Mouse (Mus musculus) forebrain, embryonic 11.5 days (tissue): ENCODE measurements around the gene Camk2b. TPM values are rescaled to one million over a fixed set of nuclear protein-coding genes. Genes with fewer than 3 reads are reported as not detected.
"Not testable (repeated sequence)": the region's sequence is repeated elsewhere in the genome, so short reads cannot be mapped to it uniquely, and the experiment has no call there.

Experiments used
- ATAC-seq: fragments of 200-750 bp; cut with Nextera tagmentation; replicated peaks from 2 replicates; pipeline ENCODE4 v1.8.0; 2017; ENCODE audit warnings: moderate TSS enrichment; ENCODE audit not compliant: low FRiP score
- DNase-seq: peaks from one replicate; pipeline ENCODE4 v3.0.0-alpha.2; 2017; ENCODE audit warnings: low spot score
- H3K27ac ChIP-seq: fragments of 300-500 bp; sonication (generic); 2 replicates; pipeline ENCODE4 v1.5.1; 2014; ENCODE audit warnings: low read depth, low read length
- H3K27me3 ChIP-seq: fragments of 300-500 bp; sonication (generic); 2 replicates; pipeline ENCODE4 v1.6.1; 2014; ENCODE audit warnings: mild to moderate bottlenecking, low read length, mixed read lengths; ENCODE audit not compliant: control insufficient read depth, insufficient read depth
- H3K36me3 ChIP-seq: fragments of 300-500 bp; sonication (generic); 2 replicates; pipeline ENCODE4 v1.6.1; 2014; ENCODE audit warnings: mild to moderate bottlenecking, low read length, moderate library complexity, mixed read lengths; ENCODE audit not compliant: control insufficient read depth, insufficient read depth
- H3K4me1 ChIP-seq: fragments of 300-500 bp; sonication (generic); replicated peaks from 2 replicates; pipeline ENCODE4 v1.6.1; 2014; ENCODE audit warnings: low read length, mixed read lengths; ENCODE audit not compliant: control insufficient read depth, insufficient read depth
- H3K4me2 ChIP-seq: fragments of 300-500 bp; sonication (generic); 2 replicates; pipeline ENCODE4 v1.6.1; 2014; ENCODE audit warnings: low read depth, mild to moderate bottlenecking, low read length, moderate library complexity, mixed read lengths; ENCODE audit not compliant: severe bottlenecking
- H3K4me3 ChIP-seq: fragments of 300-500 bp; sonication (generic); 2 replicates; pipeline ENCODE4 v1.5.1; 2014; ENCODE audit warnings: low read depth, low read length
- H3K9ac ChIP-seq: fragments of 300-500 bp; sonication (generic); 2 replicates; pipeline ENCODE4 v1.6.1; 2014; ENCODE audit warnings: low read length
- H3K9me3 ChIP-seq: fragments of 300-500 bp; sonication (generic); 2 replicates; pipeline ENCODE4 v1.6.1; 2016; ENCODE audit warnings: low read length, mixed read lengths; ENCODE audit not compliant: control insufficient read depth
- WGBS: fragments of 180-500 bp; shearing (Covaris S2); extraction: QIAGEN DNeasy Blood & Tissue Kit; methylation state at CpG from one replicate; pipeline ENCODE4 v1.1.7; 2014; 5-methylcytosine and 5-hydroxymethylcytosine counted together
- polyA plus RNA-seq: library from polyadenylated mRNA; unstranded; fragments of >200 nt; fragmentation: Nextera tagmentation; extraction: Ambion mirVana; gene quantifications from 2 replicates; pipeline ENCODE4 v1.2.1, GENCODE M21; 2014

The Camk2b gene
- polyA plus RNA-seq, 1 experiment from 2014 or later, result 1.0 TPM

DNA sequence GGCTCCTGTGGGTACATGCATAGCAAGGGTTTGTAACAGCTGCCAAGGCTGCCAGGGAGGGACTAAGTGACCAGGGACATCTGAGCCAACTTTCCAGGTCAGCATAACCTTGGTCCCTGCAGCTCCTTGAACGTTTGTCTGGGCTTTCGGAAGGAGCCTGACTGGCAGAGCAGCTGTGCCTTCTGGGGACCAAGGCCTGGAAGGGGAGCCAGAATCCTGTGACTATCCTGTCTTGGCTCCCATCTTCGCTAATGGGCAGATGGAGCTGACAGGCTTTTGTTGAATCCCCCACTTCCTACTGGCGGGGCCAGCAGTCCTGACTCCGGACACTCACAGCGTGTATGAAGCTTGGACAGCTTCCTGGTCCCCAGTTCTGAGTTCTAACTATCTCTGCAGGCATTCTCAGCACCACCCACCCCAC lies 51.1 kb downstream of the Camk2b start:
- no peak overlapping the region for H3K4me2 ChIP-seq
- H3K9me3 ChIP-seq, result no peaks in the 10 kb centered on the region
- H3K4me3 ChIP-seq, result no peak overlapping the region
- ATAC-seq (no peak), DNase-seq (no peak)
- no peaks in the 10 kb centered on the region for H3K27me3 ChIP-seq
- no peak overlapping the region for H3K9ac ChIP-seq
- H3K36me3 ChIP-seq, result no peaks in the 10 kb centered on the region
- 82% methylated on average over 6 of the region's 6 CpGs for WGBS
- no peaks in the 10 kb centered on the region for H3K4me1 ChIP-seq
- H3K27ac ChIP-seq, result no peak overlapping the region

DNA sequence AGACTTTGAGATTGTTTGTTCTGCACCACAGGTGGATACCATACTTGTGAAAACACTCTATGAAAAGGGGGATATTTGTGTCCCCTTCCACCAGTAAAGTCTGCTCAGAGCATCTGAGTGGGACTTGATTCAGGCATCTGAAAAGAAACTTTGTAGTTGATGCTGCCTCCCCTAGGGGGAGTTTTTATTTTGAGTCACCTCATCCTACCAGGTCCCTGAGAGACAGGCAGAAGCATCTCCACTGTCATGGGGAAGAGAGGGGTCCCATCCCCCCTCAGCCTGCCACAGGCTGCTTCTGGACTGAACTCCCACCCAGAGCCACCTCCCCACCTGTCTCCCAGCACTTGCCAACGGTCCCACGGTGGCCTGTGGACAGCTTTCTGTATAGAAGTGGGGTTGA lies 52.8 kb downstream of the Camk2b start:
- no peak for DNase-seq
- no peak overlapping the region for H3K9ac ChIP-seq
- no peak overlapping the region for H3K4me3 ChIP-seq
- ATAC-seq, result no peak
- WGBS, result 58% methylated on average over 2 of the region's 2 CpGs
- no peaks in the 10 kb centered on the region for H3K9me3 ChIP-seq
- no peaks in the 10 kb centered on the region; the same call in 1 of the 2 replicates for H3K27me3 ChIP-seq
- no peak overlapping the region for H3K4me2 ChIP-seq
- H3K27ac ChIP-seq, result no peak overlapping the region
- H3K4me1 ChIP-seq, result no peaks in the 10 kb centered on the region
- H3K36me3 ChIP-seq, result no peaks in the 10 kb centered on the region

DNA sequence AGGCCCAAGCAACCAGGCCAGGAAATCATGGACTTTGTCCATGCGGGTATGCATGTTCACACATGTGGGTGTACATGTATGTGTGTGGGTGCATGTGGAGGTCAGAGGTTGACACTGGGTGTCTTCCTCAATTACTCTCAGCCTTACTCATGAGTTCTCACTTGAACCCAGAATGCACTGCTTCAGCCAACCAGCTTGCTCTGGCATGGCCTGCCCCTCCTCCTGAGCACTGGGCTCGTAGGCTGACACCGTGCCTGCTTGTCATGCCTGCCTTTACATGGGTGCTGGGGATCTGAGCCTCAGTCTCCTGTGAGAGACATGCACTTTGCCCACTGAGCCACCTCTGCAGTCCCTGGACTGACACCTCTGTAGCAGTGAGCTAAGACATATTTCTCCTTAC lies 54.3 kb downstream of the Camk2b start:
- Histone ChIP-seq H3K27me3 (no peaks in the 10 kb centered on the region; the same call in 1 of the 2 replicates), H3K4me2 (no peak overlapping the region), H3K27ac (no peak overlapping the region), H3K9me3 (no peaks in the 10 kb centered on the region), H3K36me3 (no peaks in the 10 kb centered on the region), H3K4me1 (no peaks in the 10 kb centered on the region), H3K4me3 (no peak overlapping the region), H3K9ac (no peak overlapping the region)
- DNase-seq, result no peak
- no peak for ATAC-seq
- 87% methylated on average over 3 of the region's 3 CpGs for WGBS

DNA sequence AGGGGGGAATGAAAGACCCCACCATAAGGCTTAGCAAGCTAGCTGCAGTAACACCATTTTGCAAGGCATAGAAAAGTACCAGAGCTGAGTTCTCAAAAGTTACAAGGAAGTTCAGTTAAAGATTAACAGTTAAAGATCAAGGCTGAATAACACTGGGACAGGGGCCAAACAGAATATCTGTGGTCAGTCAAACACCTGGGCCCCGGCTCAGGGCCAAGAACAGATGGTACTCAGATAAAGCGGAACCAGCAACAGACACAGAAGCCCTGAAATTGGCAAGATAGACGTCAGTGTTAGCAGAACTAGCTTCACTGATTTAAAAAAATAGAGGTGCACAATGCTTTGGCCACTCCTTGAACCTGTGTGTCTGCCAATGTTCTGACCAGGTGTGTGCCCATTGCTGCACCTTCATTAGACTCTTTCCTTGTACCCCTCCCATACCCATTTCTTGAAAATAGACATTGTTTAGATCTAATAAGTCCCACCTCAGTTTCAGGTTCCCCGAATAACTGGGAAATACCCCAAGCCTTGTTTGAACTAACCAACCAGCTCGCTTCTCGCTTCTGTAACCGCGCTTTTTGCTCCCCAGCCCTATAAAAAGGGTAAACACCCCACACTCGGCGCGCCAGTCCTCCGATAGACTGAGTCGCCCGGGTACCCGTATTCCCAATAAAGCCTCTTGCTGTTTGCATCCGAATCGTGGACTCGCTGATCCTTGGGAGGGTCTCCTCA lies 55.2 kb downstream of the Camk2b start:
- not testable (repeated sequence) for DNase-seq, H3K4me3 ChIP-seq, H3K27me3 ChIP-seq, ATAC-seq, H3K4me2 ChIP-seq, H3K9ac ChIP-seq, H3K9me3 ChIP-seq, H3K36me3 ChIP-seq, H3K27ac ChIP-seq, H3K4me1 ChIP-seq
- 84% methylated on average over 3 of the region's 18 CpGs for WGBS

DNA sequence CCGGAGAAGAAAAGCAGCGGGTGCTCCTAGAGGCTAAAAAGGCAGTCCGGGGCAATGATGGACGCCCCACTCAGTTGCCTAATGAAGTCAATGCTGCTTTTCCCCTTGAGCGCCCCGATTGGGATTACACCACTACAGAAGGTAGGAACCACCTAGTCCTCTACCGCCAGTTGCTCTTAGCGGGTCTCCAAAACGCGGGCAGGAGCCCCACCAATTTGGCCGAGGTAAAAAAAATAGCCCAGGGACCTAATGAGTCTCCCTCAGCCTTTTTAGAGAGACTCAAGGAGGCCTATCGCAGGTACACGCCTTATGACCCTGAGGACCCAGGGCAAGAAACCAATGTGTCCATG lies 58.4 kb downstream of the Camk2b start:
- H3K4me3 ChIP-seq, H3K4me1 ChIP-seq, H3K27me3 ChIP-seq, H3K4me2 ChIP-seq, H3K27ac ChIP-seq, H3K9ac ChIP-seq, DNase-seq, ATAC-seq, H3K36me3 ChIP-seq, H3K9me3 ChIP-seq: not testable (repeated sequence)
- WGBS, result 21% methylated on average over 11 of the region's 13 CpGs

DNA sequence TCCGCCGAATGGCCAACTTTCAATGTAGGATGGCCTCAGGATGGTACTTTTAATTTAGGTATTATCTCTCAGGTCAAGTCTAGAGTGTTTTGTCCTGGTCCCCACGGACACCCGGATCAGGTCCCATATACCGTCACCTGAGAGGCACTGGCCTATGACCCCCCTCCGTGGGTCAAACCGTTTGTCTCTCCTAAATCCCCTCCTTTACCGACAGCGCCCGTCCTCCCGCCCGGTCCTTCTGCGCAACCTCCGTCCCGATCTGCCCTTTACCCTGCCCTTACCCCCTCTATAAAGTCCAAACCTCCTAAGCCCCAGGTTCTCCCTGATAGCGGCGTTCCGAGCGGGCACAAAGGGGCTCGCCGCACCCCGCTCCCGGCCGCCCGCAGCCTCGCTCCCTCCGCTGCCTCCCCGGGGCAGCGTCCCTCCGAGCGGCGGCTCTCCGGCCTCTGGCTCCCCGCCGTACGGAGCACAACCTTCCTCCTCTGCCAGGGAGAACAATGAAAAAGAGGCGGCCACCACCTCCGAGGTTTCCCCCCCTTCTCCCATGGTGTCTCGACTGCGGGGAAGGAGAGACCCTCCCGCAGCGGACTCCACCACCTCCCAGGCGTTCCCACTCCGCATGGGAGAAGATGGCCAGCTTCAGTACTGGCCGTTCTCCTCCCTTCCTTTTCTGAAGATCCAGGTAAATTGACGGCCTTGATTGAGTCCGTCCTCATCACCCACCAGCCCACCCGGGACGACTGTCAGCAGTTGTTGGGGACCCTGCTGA lies 59.0 kb downstream of the Camk2b start:
- WGBS, result 4% methylated on average over 22 of the region's 49 CpGs
- DNase-seq, H3K9ac ChIP-seq: not testable (repeated sequence)

DNA sequence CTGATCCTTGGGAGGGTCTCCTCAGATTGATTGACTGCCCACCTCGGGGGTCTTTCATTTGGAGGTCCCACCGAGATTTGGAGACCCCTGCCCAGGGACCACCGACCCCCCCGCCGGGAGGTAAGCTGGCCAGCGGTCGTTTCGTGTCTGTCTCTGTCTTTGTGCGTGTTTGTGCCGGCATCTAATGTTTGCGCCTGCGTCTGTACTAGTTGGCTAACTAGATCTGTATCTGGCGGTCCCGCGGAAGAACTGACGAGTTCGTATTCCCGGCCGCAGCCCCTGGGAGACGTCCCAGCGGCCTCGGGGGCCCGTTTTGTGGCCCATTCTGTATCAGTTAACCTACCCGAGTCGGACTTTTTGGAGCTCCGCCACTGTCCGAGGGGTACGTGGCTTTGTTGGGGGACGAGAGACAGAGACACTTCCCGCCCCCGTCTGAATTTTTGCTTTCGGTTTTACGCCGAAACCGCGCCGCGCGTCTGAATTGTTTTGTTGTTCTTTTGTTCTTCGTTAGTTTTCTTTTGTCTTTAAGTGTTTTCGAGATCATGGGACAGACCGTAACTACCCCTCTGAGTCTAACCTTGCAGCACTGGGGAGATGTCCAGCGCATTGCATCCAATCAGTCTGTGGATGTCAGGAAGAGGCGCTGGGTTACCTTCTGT lies 59.7 kb downstream of the Camk2b start:
- H3K36me3 ChIP-seq, ATAC-seq, H3K27ac ChIP-seq, H3K4me1 ChIP-seq, H3K9me3 ChIP-seq, DNase-seq, H3K27me3 ChIP-seq, H3K9ac ChIP-seq: not testable (repeated sequence)
- H3K4me3 ChIP-seq, result peak overlapping the region; percentile 29
- 4% methylated on average over 34 of the region's 44 CpGs for WGBS
- peak overlapping the region; percentile 50; the same call in 1 of the 2 replicates for H3K4me2 ChIP-seq

More for the DNA sequence above, 59.0 kb downstream of the Camk2b start:
- not testable (repeated sequence) for H3K4me1 ChIP-seq, H3K27ac ChIP-seq, H3K36me3 ChIP-seq, H3K9me3 ChIP-seq, H3K27me3 ChIP-seq
- peak; percentile 66; the same call in 1 of the 2 replicates for ATAC-seq
- Histone ChIP-seq H3K4me3 (peak overlapping the region; percentile 29), H3K4me2 (peak overlapping the region; percentile 50)

DNA sequence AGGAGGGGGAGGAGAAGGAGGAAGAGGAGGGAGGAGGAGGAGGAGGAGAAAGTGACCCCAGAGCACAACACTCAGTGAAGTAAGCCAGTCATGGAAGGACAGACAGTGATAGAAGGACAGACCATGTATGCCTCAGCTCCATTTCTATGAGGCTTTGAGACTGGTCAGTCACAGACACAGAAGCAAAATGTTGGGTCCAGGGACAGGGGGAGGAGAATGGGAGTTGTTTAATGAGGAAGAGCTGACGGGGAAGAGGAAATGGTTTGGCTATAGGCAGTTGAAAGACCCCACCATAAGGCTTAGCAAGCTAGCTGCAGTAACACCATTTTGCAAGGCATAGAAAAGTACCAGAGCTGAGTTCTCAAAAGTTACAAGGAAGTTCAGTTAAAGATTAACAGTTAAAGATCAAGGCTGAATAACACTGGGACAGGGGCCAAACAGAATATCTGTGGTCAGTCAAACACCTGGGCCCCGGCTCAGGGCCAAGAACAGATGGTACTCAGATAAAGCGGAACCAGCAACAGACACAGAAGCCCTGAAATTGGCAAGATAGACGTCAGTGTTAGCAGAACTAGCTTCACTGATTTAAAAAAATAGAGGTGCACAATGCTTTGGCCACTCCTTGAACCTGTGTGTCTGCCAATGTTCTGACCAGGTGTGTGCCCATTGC lies 60.7 kb downstream of the Camk2b start:
- H3K4me2 ChIP-seq, H3K27me3 ChIP-seq, ATAC-seq, H3K4me1 ChIP-seq, H3K4me3 ChIP-seq, H3K9ac ChIP-seq, DNase-seq, H3K36me3 ChIP-seq, H3K27ac ChIP-seq, H3K9me3 ChIP-seq: not testable (repeated sequence)
- WGBS, result 63% methylated on average over 1 of the region's 4 CpGs
